In genomic region chr1:182237386-182237785, GRCm38 (mm10) we compare ENCODE assay signal across 10 mouse cellular contexts. TPM values are rescaled to one million over a fixed set of nuclear protein-coding genes. Genes with fewer than 3 reads are reported as not detected.
DNase-seq lines count a peak whose midpoint lies in the region; ATAC-seq lines count a peak whose summit lies in the region.
"Had no signal": no experiment of that assay in that cellular context is flagged by ENCODE, and none has a peak within 500 bp of the region (broad histone marks: within the 10 kb centered on the region; RNA-seq: fewer than 3 reads in every experiment).

No protein-coding gene starts in this region.

- no peaks in the 10 kb centered on the region for H3K4me1 ChIP-seq in embryonic facial prominence, embryonic 14.5 days (ENCODE audit: control insufficient read depth, insufficient read depth, low read length)
- no peaks in the 10 kb centered on the region for H3K4me1 ChIP-seq in embryonic facial prominence, embryonic 10.5 days
- no peaks in the 10 kb centered on the region for H3K4me1 ChIP-seq in midbrain, embryonic 14.5 days (ENCODE audit: control insufficient read depth, insufficient read depth, low read length)
- no peaks in the 10 kb centered on the region for H3K4me1 ChIP-seq in midbrain, embryonic 11.5 days (ENCODE audit: control insufficient read depth, insufficient read depth, low read length)
- H3K4me1 ChIP-seq: midbrain, embryonic 10.5 days had no signal

- no peaks in the 10 kb centered on the region for H3K27me3 ChIP-seq in embryonic facial prominence, embryonic 14.5 days (replicated peaks; ENCODE audit: control insufficient read depth, insufficient read depth, low read length)
- H3K27me3 ChIP-seq in embryonic facial prominence, embryonic 10.5 days (replicated peaks; ENCODE audit: low read depth, poor library complexity, severe bottlenecking): no peaks in the 10 kb centered on the region
- H3K27me3 ChIP-seq in midbrain, embryonic 14.5 days (ENCODE audit: control insufficient read depth, insufficient read depth, low read length): no peaks in the 10 kb centered on the region
- no peaks in the 10 kb centered on the region for H3K27me3 ChIP-seq in midbrain, embryonic 11.5 days (ENCODE audit: control insufficient read depth, insufficient read depth, low read length)

- H3K36me3 ChIP-seq in embryonic facial prominence, embryonic 14.5 days (ENCODE audit: control insufficient read depth, insufficient read depth, low read length): no peaks in the 10 kb centered on the region
- H3K36me3 ChIP-seq in embryonic facial prominence, embryonic 10.5 days (replicated peaks): no peaks in the 10 kb centered on the region
- no peaks in the 10 kb centered on the region for H3K36me3 ChIP-seq in midbrain, embryonic 14.5 days (ENCODE audit: control insufficient read depth, insufficient read depth, low read length)
- no peaks in the 10 kb centered on the region for H3K36me3 ChIP-seq in midbrain, embryonic 11.5 days (ENCODE audit: control insufficient read depth, insufficient read depth, low read length)
- H3K36me3 ChIP-seq: midbrain, embryonic 10.5 days had no signal

- ATAC-seq in embryonic facial prominence, embryonic 14.5 days (ENCODE audit: low read depth): no peak
- no peak for ATAC-seq in midbrain, embryonic 14.5 days (ENCODE audit: low FRiP score, low TSS enrichment)
- no peak for ATAC-seq in midbrain, embryonic 11.5 days (ENCODE audit: low FRiP score)
- ATAC-seq: CD4-positive, CD25-positive, alpha-beta regulatory T cell, adult 4 months had no signal

- DNase-seq in embryonic facial prominence, embryonic 14.5 days (ENCODE audit: low spot score): peak; percentile 81
- no peak for DNase-seq in embryonic facial prominence, embryonic 10.5 days (ENCODE audit: low spot score)
- peak; percentile 52 for DNase-seq in midbrain, embryonic 14.5 days
- DNase-seq in midbrain, embryonic 11.5 days (ENCODE audit: low spot score, missing footprints): no peak
- DNase-seq in cerebellum, postnatal 14 days: peak; percentile 49 to 63
- peak; percentile 63 for DNase-seq in lung, postnatal 14 days
- DNase-seq in thymus, postnatal 0 days (ENCODE audit: low spot score): no peak
- no peak for DNase-seq in urinary bladder, adult 2 months (ENCODE audit: low spot score)

- H3K4me2 ChIP-seq in embryonic facial prominence, embryonic 14.5 days (ENCODE audit: low read depth, low read length): no peak overlapping the region
- H3K4me2 ChIP-seq in midbrain, embryonic 14.5 days (ENCODE audit: low read length): no peak overlapping the region
- H3K4me2 ChIP-seq in midbrain, embryonic 11.5 days: no peak overlapping the region

- no peak overlapping the region for H3K4me3 ChIP-seq in embryonic facial prominence, embryonic 14.5 days (ENCODE audit: low read depth, low read length)
- H3K4me3 ChIP-seq in embryonic facial prominence, embryonic 10.5 days: no peak overlapping the region
- H3K4me3 ChIP-seq in midbrain, embryonic 14.5 days (replicated peaks; ENCODE audit: low read depth, low read length): no peak overlapping the region
- H3K4me3 ChIP-seq in midbrain, embryonic 11.5 days (ENCODE audit: low read depth, low read length): no peak overlapping the region
- H3K4me3 ChIP-seq: midbrain, embryonic 10.5 days had no signal

- no peaks in the 10 kb centered on the region for H3K9me3 ChIP-seq in embryonic facial prominence, embryonic 14.5 days (ENCODE audit: control insufficient read depth, low read length)
- H3K9me3 ChIP-seq in embryonic facial prominence, embryonic 10.5 days: no peaks in the 10 kb centered on the region
- H3K9me3 ChIP-seq in midbrain, embryonic 14.5 days (ENCODE audit: control insufficient read depth, low read length): no peaks in the 10 kb centered on the region
- no peaks in the 10 kb centered on the region for H3K9me3 ChIP-seq in midbrain, embryonic 11.5 days (ENCODE audit: control insufficient read depth, low read length)
- H3K9me3 ChIP-seq: midbrain, embryonic 10.5 days had no signal

- no peak overlapping the region for H3K9ac ChIP-seq in embryonic facial prominence, embryonic 14.5 days (ENCODE audit: low read depth, low read length)
- no peak overlapping the region for H3K9ac ChIP-seq in midbrain, embryonic 14.5 days (replicated peaks; ENCODE audit: low read length)
- H3K9ac ChIP-seq in midbrain, embryonic 11.5 days (ENCODE audit: low read length): no peak overlapping the region

- H3K27ac ChIP-seq in embryonic facial prominence, embryonic 14.5 days (replicated peaks; ENCODE audit: low read depth, low read length): peak overlapping the region; percentile 39; the same call in 1 of the 2 replicates
- H3K27ac ChIP-seq in embryonic facial prominence, embryonic 10.5 days (replicated peaks): no peak overlapping the region
- H3K27ac ChIP-seq in midbrain, embryonic 14.5 days (replicated peaks; ENCODE audit: low read depth, low read length): no peak overlapping the region
- H3K27ac ChIP-seq in midbrain, embryonic 11.5 days (ENCODE audit: low read depth, low read length): no peak overlapping the region
- H3K27ac ChIP-seq: midbrain, embryonic 10.5 days had no signal

- WGBS in embryonic facial prominence, embryonic 14.5 days: 71% methylated on average over 1 of the region's 1 CpGs
- 83% methylated on average over 1 of the region's 1 CpGs for WGBS in embryonic facial prominence, embryonic 10.5 days
- 65% methylated on average over 1 of the region's 1 CpGs for WGBS in midbrain, embryonic 14.5 days
- WGBS in midbrain, embryonic 11.5 days: 55% methylated on average over 1 of the region's 1 CpGs

RNA-seq across cellular contexts. Expression of gene Degs1, which starts 45.2 kb away (rescaled TPM):
- 149 and 152 TPM in 2 replicates for polyA plus RNA-seq in embryonic facial prominence, embryonic 14.5 days (2014; fragmentation: Nextera tagmentation; extraction: Ambion mirVana)
- polyA plus RNA-seq in embryonic facial prominence, embryonic 10.5 days (2016; fragmentation: Nextera tagmentation; extraction: Ambion mirVana): 67.3 TPM in 2 replicates
- polyA plus RNA-seq in midbrain, embryonic 14.5 days (2014; fragmentation: Nextera tagmentation; extraction: Ambion mirVana): 67.7 and 76.8 TPM in 2 replicates
- 68.5 and 76.2 TPM in 2 replicates for polyA plus RNA-seq in midbrain, embryonic 11.5 days (2014; fragmentation: Nextera tagmentation; extraction: Ambion mirVana)
- polyA plus RNA-seq in thymus, postnatal 0 days (2015; fragmentation: Nextera tagmentation; extraction: Ambion mirVana): 137 and 149 TPM in 2 replicates
- polyA plus RNA-seq in urinary bladder, adult 2 months (2012; rRNA removed): 71.9 and 84.2 TPM in 2 replicates

Comparison
In these comparisons a context has a peak if more than half of its experiments do, and no peak if none do; other contexts are left out.
1. DNase-seq: peak in embryonic facial prominence, embryonic 14.5 days (single experiment), midbrain, embryonic 14.5 days (single experiment), cerebellum, postnatal 14 days (2 of 2) and lung, postnatal 14 days (single experiment); none in embryonic facial prominence, embryonic 10.5 days (single experiment), midbrain, embryonic 11.5 days (single experiment), thymus, postnatal 0 days (single experiment) and urinary bladder, adult 2 months (single experiment).